Mouse (Mus musculus): Measurements from ENCODE around the gene Hsp90ab1.

Gene Hsp90ab1

GRCm38 (mm10) chr17:45610144-45610866 lies 37.2 kb upstream of the Hsp90ab1 start:
- Histone ChIP-seq H3K27me3 (ENCODE audit: insufficient read depth, low read length) (no peaks in the 10 kb centered on the region), H3K36me3 (ENCODE audit: insufficient read depth, low read length) (no peaks in the 10 kb centered on the region), H3K9me3 (ENCODE audit: low read length) (no peaks in the 10 kb centered on the region), H3K4me1 (replicated peaks; ENCODE audit: low read depth, low read length) (peaks cover 91% of the 10 kb centered on the region), H3K4me3 (replicated peaks; ENCODE audit: low read length) (peak overlapping the region; percentile 46)
- no peak for TF ChIP-seq POU5F1 (IDR thresholded peaks at IDR 0.05; ENCODE audit: borderline replicate concordance, low read length)
- no peak for TF ChIP-seq NANOG (IDR thresholded peaks at IDR 0.05; ENCODE audit: borderline replicate concordance, low read length)
- TF ChIP-seq CTCF (conservative IDR thresholded peaks at IDR 0.05; ENCODE audit: low read length), result no peak

- Histone ChIP-seq H3K27me3 (ENCODE audit: insufficient read depth, low read length) (no peaks in the 10 kb centered on the region), H3K9me3 (ENCODE audit: low read length) (no peaks in the 10 kb centered on the region), H3K36me3 (ENCODE audit: insufficient read depth, low read length) (no peaks in the 10 kb centered on the region), H3K4me1 (replicated peaks; ENCODE audit: low read depth, low read length) (peaks cover 94% of the 10 kb centered on the region), H3K4me3 (replicated peaks; ENCODE audit: low read length) (no peak overlapping the region)
- no peak for TF ChIP-seq POU5F1 (IDR thresholded peaks at IDR 0.05; ENCODE audit: borderline replicate concordance, low read length)
- no peak for TF ChIP-seq CTCF (conservative IDR thresholded peaks at IDR 0.05; ENCODE audit: low read length)
- TF ChIP-seq NANOG (IDR thresholded peaks at IDR 0.05; ENCODE audit: borderline replicate concordance, low read length), result no peak
Measured at GRCm38 (mm10) chr17:45608396-45608795, 35.3 kb upstream of the Hsp90ab1 start.

GRCm38 (mm10) chr17:45606992-45607879 lies 34.2 kb upstream of the Hsp90ab1 start:
- no peak overlapping the region for H3K4me3 ChIP-seq (replicated peaks; ENCODE audit: low read length)
- peak; percentile 97 for TF ChIP-seq NANOG (IDR thresholded peaks at IDR 0.05; ENCODE audit: borderline replicate concordance, low read length)
- TF ChIP-seq POU5F1 (IDR thresholded peaks at IDR 0.05; ENCODE audit: borderline replicate concordance, low read length), result no peak
- no peak for TF ChIP-seq CTCF (conservative IDR thresholded peaks at IDR 0.05; ENCODE audit: low read length)

GRCm38 (mm10) chr17:45602984-45603383 lies 29.9 kb upstream of the Hsp90ab1 start:
- Histone ChIP-seq H3K9me3 (ENCODE audit: low read length) (no peaks in the 10 kb centered on the region), H3K4me1 (replicated peaks; ENCODE audit: low read depth, low read length) (peaks cover 83% of the 10 kb centered on the region), H3K27me3 (ENCODE audit: insufficient read depth, low read length) (no peaks in the 10 kb centered on the region), H3K36me3 (ENCODE audit: insufficient read depth, low read length) (peaks cover 22% of the 10 kb centered on the region), H3K4me3 (replicated peaks; ENCODE audit: low read length) (peak overlapping the region; percentile 93)
- TF ChIP-seq NANOG (IDR thresholded peaks at IDR 0.05; ENCODE audit: borderline replicate concordance, low read length) (no peak), CTCF (conservative IDR thresholded peaks at IDR 0.05; ENCODE audit: low read length) (no peak), POU5F1 (IDR thresholded peaks at IDR 0.05; ENCODE audit: borderline replicate concordance, low read length) (no peak)

More at GRCm38 (mm10) chr17:45606992-45607879, 34.2 kb upstream of the Hsp90ab1 start:
- Histone ChIP-seq H3K36me3 (ENCODE audit: insufficient read depth, low read length) (no peaks in the 10 kb centered on the region), H3K4me1 (replicated peaks; ENCODE audit: low read depth, low read length) (peaks cover 93% of the 10 kb centered on the region), H3K9me3 (ENCODE audit: low read length) (no peaks in the 10 kb centered on the region), H3K27me3 (ENCODE audit: insufficient read depth, low read length) (no peaks in the 10 kb centered on the region)

GRCm38 (mm10) chr17:45601877-45602304 lies 28.8 kb upstream of the Hsp90ab1 start, which contains the start of gene Mymx:
Gene Mymx (minus strand): TSS chr17:45602102.
- no peaks in the 10 kb centered on the region for H3K9me3 ChIP-seq (ENCODE audit: low read length)
- H3K27me3 ChIP-seq (ENCODE audit: insufficient read depth, low read length), result no peaks in the 10 kb centered on the region
- H3K4me3 ChIP-seq (replicated peaks; ENCODE audit: low read length), result peak within 1 kb of the TSS; percentile 93
- peaks cover 83% of the 10 kb centered on the region for H3K4me1 ChIP-seq (replicated peaks; ENCODE audit: low read depth, low read length)
- TF ChIP-seq NANOG (IDR thresholded peaks at IDR 0.05; ENCODE audit: borderline replicate concordance, low read length) (no peak), POU5F1 (IDR thresholded peaks at IDR 0.05; ENCODE audit: borderline replicate concordance, low read length) (no peak), CTCF (conservative IDR thresholded peaks at IDR 0.05; ENCODE audit: low read length) (no peak)
- H3K36me3 ChIP-seq (ENCODE audit: insufficient read depth, low read length), result peaks cover 24% of the 10 kb centered on the region

GRCm38 (mm10) chr17:45601325-45601724 lies 28.3 kb upstream of the Hsp90ab1 start:
- no peaks in the 10 kb centered on the region for H3K27me3 ChIP-seq (ENCODE audit: insufficient read depth, low read length)
- no peaks in the 10 kb centered on the region for H3K9me3 ChIP-seq (ENCODE audit: low read length)
- H3K36me3 ChIP-seq (ENCODE audit: insufficient read depth, low read length), result peaks cover 24% of the 10 kb centered on the region
- no peak for TF ChIP-seq POU5F1 (IDR thresholded peaks at IDR 0.05; ENCODE audit: borderline replicate concordance, low read length)
- TF ChIP-seq NANOG (IDR thresholded peaks at IDR 0.05; ENCODE audit: borderline replicate concordance, low read length), result no peak
- TF ChIP-seq CTCF (conservative IDR thresholded peaks at IDR 0.05; ENCODE audit: low read length), result no peak
- peak overlapping the region; percentile 93 for H3K4me3 ChIP-seq (replicated peaks; ENCODE audit: low read length)
- H3K4me1 ChIP-seq (replicated peaks; ENCODE audit: low read depth, low read length), result peaks cover 83% of the 10 kb centered on the region

GRCm38 (mm10) chr17:45600267-45600666 lies 27.2 kb upstream of the Hsp90ab1 start:
- TF ChIP-seq NANOG (IDR thresholded peaks at IDR 0.05; ENCODE audit: borderline replicate concordance, low read length) (no peak), POU5F1 (IDR thresholded peaks at IDR 0.05; ENCODE audit: borderline replicate concordance, low read length) (no peak), CTCF (conservative IDR thresholded peaks at IDR 0.05; ENCODE audit: low read length) (no peak)
- Histone ChIP-seq H3K9me3 (ENCODE audit: low read length) (no peaks in the 10 kb centered on the region), H3K4me1 (replicated peaks; ENCODE audit: low read depth, low read length) (peaks cover 78% of the 10 kb centered on the region), H3K36me3 (ENCODE audit: insufficient read depth, low read length) (peaks cover 24% of the 10 kb centered on the region), H3K4me3 (replicated peaks; ENCODE audit: low read length) (peak overlapping the region; percentile 93), H3K27me3 (ENCODE audit: insufficient read depth, low read length) (no peaks in the 10 kb centered on the region)
